Mouse (Mus musculus) midbrain, embryonic 14.5 days (tissue): ENCODE data around the gene Ms4a8a. TPM values are rescaled to one million over a fixed set of nuclear protein-coding genes. Genes with fewer than 3 reads are reported as not detected.
"Not testable (repeated sequence)": the region's sequence is repeated elsewhere in the genome, so short reads cannot be mapped to it uniquely, and the experiment has no call there.

Experiments
- ATAC-seq: fragments of 200-750 bp; cut with Nextera tagmentation; 2 replicates; pipeline ENCODE4 v1.8.0; 2017; ENCODE audit warnings: moderate number of reproducible peaks, moderate library complexity; ENCODE audit not compliant: low FRiP score, low TSS enrichment
- DNase-seq: peaks from one replicate; pipeline ENCODE4 v3.0.0-alpha.2; 2015
- H3K27ac ChIP-seq: fragments of 300-500 bp; sonication (generic); replicated peaks from 2 replicates; pipeline ENCODE4 v1.5.1; 2014; ENCODE audit warnings: mild to moderate bottlenecking, low read depth, low read length, moderate library complexity
- H3K27me3 ChIP-seq: fragments of 300-500 bp; sonication (generic); 2 replicates; pipeline ENCODE4 v1.6.1; 2014; ENCODE audit warnings: low read length, control low read depth, mixed read lengths; ENCODE audit not compliant: control insufficient read depth, insufficient read depth
- H3K36me3 ChIP-seq: fragments of 300-500 bp; sonication (generic); 2 replicates; pipeline ENCODE4 v1.6.1; 2014; ENCODE audit warnings: low read length, control low read depth; ENCODE audit not compliant: control insufficient read depth, insufficient read depth
- H3K4me1 ChIP-seq: fragments of 300-500 bp; sonication (generic); 2 replicates; pipeline ENCODE4 v1.6.1; 2014; ENCODE audit warnings: mild to moderate bottlenecking, antibody characterized with exemption, low read length, control low read depth; ENCODE audit not compliant: control insufficient read depth, insufficient read depth
- H3K4me2 ChIP-seq: fragments of 300-500 bp; sonication (generic); 2 replicates; pipeline ENCODE4 v1.6.1; 2014; ENCODE audit warnings: mild to moderate bottlenecking, low read length, moderate library complexity
- H3K4me3 ChIP-seq: fragments of 300-500 bp; sonication (generic); replicated peaks from 2 replicates; pipeline ENCODE4 v1.5.1; 2014; ENCODE audit warnings: low read depth, low read length
- H3K9ac ChIP-seq: fragments of 300-500 bp; sonication (generic); replicated peaks from 2 replicates; pipeline ENCODE4 v1.6.1; 2014; ENCODE audit warnings: mild to moderate bottlenecking, low read length, moderate library complexity
- H3K9me3 ChIP-seq: fragments of 300-500 bp; sonication (generic); 2 replicates; pipeline ENCODE4 v1.6.1; 2016; ENCODE audit warnings: low read length, control low read depth, mixed read lengths; ENCODE audit not compliant: control insufficient read depth
- WGBS: fragments of 180-500 bp; shearing (Covaris S2); extraction: QIAGEN DNeasy Blood & Tissue Kit; methylation state at CpG from one replicate; pipeline ENCODE4 v1.1.7; 2014; 5-methylcytosine and 5-hydroxymethylcytosine counted together
- polyA plus RNA-seq: library from polyadenylated mRNA; unstranded; fragments of >200 nt; fragmentation: Nextera tagmentation; extraction: Ambion mirVana; gene quantifications from 2 replicates; pipeline ENCODE4 v1.2.1, GENCODE M21; 2014

The Ms4a8a gene
- polyA plus RNA-seq, 1 experiment from 2014 or later: not detected

- 81% methylated on average over 2 of the region's 2 CpGs for WGBS
- H3K27me3 ChIP-seq: no peaks in the 10 kb centered on the region
- no peak overlapping the region for H3K27ac ChIP-seq
- H3K4me1 ChIP-seq: no peaks in the 10 kb centered on the region
- H3K36me3 ChIP-seq: no peaks in the 10 kb centered on the region
- no peak for DNase-seq
- H3K9ac ChIP-seq: no peak overlapping the region
- no peak overlapping the region for H3K4me3 ChIP-seq
- no peak overlapping the region for H3K4me2 ChIP-seq
- no peak for ATAC-seq
- 0 out of 2 replicates have a peak, but pooled peaks cover 4% of the 10 kb centered on the region for H3K9me3 ChIP-seq
These were observed 15.6 kb downstream of the Ms4a8a start for GRCm38 (mm10) chr19:11065202-11065875.

GRCm38 (mm10) chr19:11060900-11061299, 20.0 kb downstream of the Ms4a8a start:
- Histone ChIP-seq H3K36me3 (no peaks in the 10 kb centered on the region), H3K4me3 (no peak overlapping the region), H3K27me3 (no peaks in the 10 kb centered on the region), H3K4me2 (no peak overlapping the region), H3K27ac (no peak overlapping the region), H3K4me1 (no peaks in the 10 kb centered on the region), H3K9ac (no peak overlapping the region), H3K9me3 (0 out of 2 replicates have a peak, but pooled peaks cover 2% of the 10 kb centered on the region)
- ATAC-seq: no peak
- WGBS: 91% methylated on average over 1 of the region's 1 CpGs
- DNase-seq: no peak

GRCm38 (mm10) chr19:11059967-11060366, 20.9 kb downstream of the Ms4a8a start:
- no peak overlapping the region for H3K4me2 ChIP-seq
- no peak overlapping the region for H3K9ac ChIP-seq
- no peak overlapping the region for H3K4me3 ChIP-seq
- no peak for ATAC-seq
- H3K36me3 ChIP-seq: no peaks in the 10 kb centered on the region
- DNase-seq: no peak
- no peak overlapping the region for H3K27ac ChIP-seq
- no peaks in the 10 kb centered on the region for H3K4me1 ChIP-seq
- no peaks in the 10 kb centered on the region for H3K27me3 ChIP-seq
- H3K9me3 ChIP-seq: no peaks in the 10 kb centered on the region

GRCm38 (mm10) chr19:11055700-11056099, 25.2 kb downstream of the Ms4a8a start:
- not testable (repeated sequence) for H3K9ac ChIP-seq, H3K27me3 ChIP-seq, H3K4me1 ChIP-seq, H3K9me3 ChIP-seq, DNase-seq, H3K36me3 ChIP-seq, H3K4me2 ChIP-seq, H3K4me3 ChIP-seq, ATAC-seq, H3K27ac ChIP-seq
- WGBS: 96% methylated on average over 1 of the region's 1 CpGs

GRCm38 (mm10) chr19:11053277-11053676, 27.6 kb downstream of the Ms4a8a start:
- no peak for ATAC-seq
- no peaks in the 10 kb centered on the region for H3K9me3 ChIP-seq
- no peak overlapping the region for H3K9ac ChIP-seq
- H3K27ac ChIP-seq: no peak overlapping the region
- DNase-seq: no peak
- WGBS: 72% methylated on average over 3 of the region's 3 CpGs
- H3K4me1 ChIP-seq: no peaks in the 10 kb centered on the region
- H3K36me3 ChIP-seq: no peaks in the 10 kb centered on the region
- no peak overlapping the region for H3K4me3 ChIP-seq
- H3K4me2 ChIP-seq: no peak overlapping the region
- H3K27me3 ChIP-seq: no peaks in the 10 kb centered on the region

GRCm38 (mm10) chr19:11052877-11053276, 28.0 kb downstream of the Ms4a8a start:
- ATAC-seq (no peak), DNase-seq (no peak)
- Histone ChIP-seq H3K9me3 (no peaks in the 10 kb centered on the region), H3K4me1 (no peaks in the 10 kb centered on the region), H3K4me3 (no peak overlapping the region), H3K9ac (no peak overlapping the region), H3K27ac (no peak overlapping the region), H3K4me2 (no peak overlapping the region), H3K27me3 (no peaks in the 10 kb centered on the region), H3K36me3 (no peaks in the 10 kb centered on the region)
- 77% methylated on average over 5 of the region's 5 CpGs for WGBS

- H3K27me3 ChIP-seq: no peaks in the 10 kb centered on the region; the same call in 1 of the 2 replicates
- no peak for DNase-seq
- H3K4me1 ChIP-seq: no peaks in the 10 kb centered on the region
- H3K36me3 ChIP-seq: no peaks in the 10 kb centered on the region
- no peaks in the 10 kb centered on the region for H3K9me3 ChIP-seq
- 75% methylated on average over 2 of the region's 2 CpGs for WGBS
- no peak overlapping the region for H3K27ac ChIP-seq
- H3K4me2 ChIP-seq: no peak overlapping the region
- ATAC-seq: no peak
- no peak overlapping the region for H3K9ac ChIP-seq
- H3K4me3 ChIP-seq: no peak overlapping the region
These were observed 30.6 kb downstream of the Ms4a8a start for GRCm38 (mm10) chr19:11050286-11050685.

GRCm38 (mm10) chr19:11049426-11049825, 31.5 kb downstream of the Ms4a8a start:
- ATAC-seq (no peak), DNase-seq (no peak)
- no peaks in the 10 kb centered on the region for H3K9me3 ChIP-seq
- H3K27ac ChIP-seq: no peak overlapping the region
- no peaks in the 10 kb centered on the region for H3K36me3 ChIP-seq
- no peaks in the 10 kb centered on the region; the same call in 1 of the 2 replicates for H3K27me3 ChIP-seq
- H3K4me3 ChIP-seq: no peak overlapping the region
- H3K4me2 ChIP-seq: no peak overlapping the region
- H3K9ac ChIP-seq: no peak overlapping the region
- H3K4me1 ChIP-seq: no peaks in the 10 kb centered on the region

GRCm38 (mm10) chr19:11048503-11048902, 32.4 kb downstream of the Ms4a8a start:
- Histone ChIP-seq H3K27me3 (no peaks in the 10 kb centered on the region; the same call in 1 of the 2 replicates), H3K36me3 (no peaks in the 10 kb centered on the region), H3K4me3 (no peak overlapping the region), H3K27ac (no peak overlapping the region), H3K9ac (no peak overlapping the region), H3K4me1 (no peaks in the 10 kb centered on the region), H3K9me3 (no peaks in the 10 kb centered on the region), H3K4me2 (no peak overlapping the region)
- ATAC-seq: no peak
- 82% methylated on average over 1 of the region's 1 CpGs for WGBS
- DNase-seq: no peak
